Mouse (Mus musculus): ENCODE measurements around the gene Cyp2d11. TPM values are rescaled to one million over a fixed set of nuclear protein-coding genes. Genes with fewer than 3 reads are reported as not detected.

Cyp2d11 gene
- polyA plus RNA-seq, 1 experiment from 2014 or later = not detected

DNA sequence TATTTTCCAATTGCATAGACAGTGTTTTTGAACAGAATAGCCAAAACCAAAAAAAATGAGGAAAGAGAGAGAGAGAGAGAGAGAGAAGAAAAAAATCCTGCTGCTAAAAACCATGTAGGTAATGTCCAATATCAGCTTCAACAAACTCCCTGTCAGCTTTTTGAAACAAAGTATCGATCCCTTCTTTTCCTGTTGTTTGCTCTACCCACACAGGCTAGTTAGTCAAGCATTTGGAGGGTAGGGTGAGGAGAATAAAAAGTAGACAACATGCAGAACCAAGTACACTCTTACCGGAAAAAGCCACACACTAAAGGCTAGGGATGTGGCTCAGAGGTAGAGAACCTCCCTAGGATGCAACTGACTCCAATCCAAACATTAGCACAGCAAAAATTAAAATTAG lies 8.1 kb downstream of the Cyp2d11 start:
- Histone ChIP-seq H3K9ac (replicated peaks; ENCODE audit: low read length) (no peak overlapping the region), H3K27me3 (ENCODE audit: insufficient read depth, low read length) (no peaks in the 10 kb centered on the region), H3K9me3 (ENCODE audit: low read length) (no peaks in the 10 kb centered on the region), H3K4me1 (ENCODE audit: insufficient read depth, low read length) (no peaks in the 10 kb centered on the region; the same call in 1 of the 2 replicates), H3K36me3 (ENCODE audit: insufficient read depth, low read length) (no peaks in the 10 kb centered on the region), H3K4me3 (ENCODE audit: low read length) (no peak overlapping the region), H3K27ac (ENCODE audit: low read length) (no peak overlapping the region), H3K4me2 (replicated peaks; ENCODE audit: low read depth, low read length) (no peak overlapping the region)
- 87% methylated on average over 2 of the region's 2 CpGs for WGBS
- no peak for ATAC-seq (ENCODE audit: low FRiP score, low TSS enrichment)

DNA sequence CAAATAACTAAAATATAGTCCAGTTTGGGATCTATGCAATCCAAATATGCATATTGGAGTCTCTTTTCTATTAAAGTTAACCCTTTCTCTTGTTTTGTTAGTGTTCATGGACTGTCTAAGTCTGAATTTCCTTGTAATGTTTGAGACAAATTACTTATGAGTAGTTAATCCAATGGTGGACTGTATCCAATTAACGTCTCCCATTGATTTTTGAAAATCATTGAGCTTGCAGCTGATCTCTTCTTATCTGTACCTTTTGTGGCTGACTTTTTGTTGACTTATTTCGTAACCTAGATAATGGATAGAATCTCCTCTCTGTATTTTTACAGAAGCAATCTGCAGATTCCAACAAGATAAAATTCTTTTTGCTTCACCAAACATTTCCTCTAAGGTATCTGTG lies 11.4 kb downstream of the Cyp2d11 start:
- Histone ChIP-seq H3K4me1 (ENCODE audit: insufficient read depth, low read length) (peaks cover 21% of the 10 kb centered on the region), H3K4me3 (ENCODE audit: low read length) (no peak overlapping the region), H3K27me3 (ENCODE audit: insufficient read depth, low read length) (no peaks in the 10 kb centered on the region), H3K9me3 (ENCODE audit: low read length) (no peaks in the 10 kb centered on the region), H3K4me2 (replicated peaks; ENCODE audit: low read depth, low read length) (no peak overlapping the region), H3K27ac (ENCODE audit: low read length) (no peak overlapping the region), H3K36me3 (ENCODE audit: insufficient read depth, low read length) (no peaks in the 10 kb centered on the region), H3K9ac (replicated peaks; ENCODE audit: low read length) (no peak overlapping the region)
- 89% methylated on average over 2 of the region's 2 CpGs for WGBS
- no peak for ATAC-seq (ENCODE audit: low FRiP score, low TSS enrichment)

DNA sequence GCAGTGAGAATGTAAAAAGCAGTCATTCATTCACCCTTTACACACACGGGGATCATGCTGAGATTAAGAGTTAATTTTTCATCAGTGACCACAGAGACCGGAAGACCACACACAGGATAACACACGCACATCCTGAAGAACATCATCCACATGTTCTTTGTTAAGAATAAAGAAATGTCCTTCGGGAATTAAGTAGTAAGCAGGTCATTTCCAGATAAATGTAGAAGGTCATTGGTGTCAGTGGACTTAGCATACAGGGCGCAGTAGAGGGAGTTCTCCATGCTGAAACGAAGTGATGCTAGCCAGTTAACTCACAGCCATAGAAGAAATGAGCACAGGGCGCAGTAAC lies 13.1 kb downstream of the Cyp2d11 start:
- Histone ChIP-seq H3K36me3 (ENCODE audit: insufficient read depth, low read length) (0 out of 2 replicates have a peak, but pooled peaks cover under 1% of the 10 kb centered on the region), H3K4me3 (ENCODE audit: low read length) (peak overlapping the region; percentile 31), H3K4me2 (replicated peaks; ENCODE audit: low read depth, low read length) (peak overlapping the region; percentile 58), H3K4me1 (ENCODE audit: insufficient read depth, low read length) (peaks cover 29% of the 10 kb centered on the region), H3K27ac (ENCODE audit: low read length) (peak overlapping the region; percentile 72; the same call in 1 of the 2 replicates), H3K9ac (replicated peaks; ENCODE audit: low read length) (0 out of 2 replicates have a peak overlapping the region, but pooled peaks have one; percentile 27), H3K27me3 (ENCODE audit: insufficient read depth, low read length) (no peaks in the 10 kb centered on the region), H3K9me3 (ENCODE audit: low read length) (no peaks in the 10 kb centered on the region)
- no peak for ATAC-seq (ENCODE audit: low FRiP score, low TSS enrichment)
- WGBS = 29% methylated on average over 7 of the region's 7 CpGs

DNA sequence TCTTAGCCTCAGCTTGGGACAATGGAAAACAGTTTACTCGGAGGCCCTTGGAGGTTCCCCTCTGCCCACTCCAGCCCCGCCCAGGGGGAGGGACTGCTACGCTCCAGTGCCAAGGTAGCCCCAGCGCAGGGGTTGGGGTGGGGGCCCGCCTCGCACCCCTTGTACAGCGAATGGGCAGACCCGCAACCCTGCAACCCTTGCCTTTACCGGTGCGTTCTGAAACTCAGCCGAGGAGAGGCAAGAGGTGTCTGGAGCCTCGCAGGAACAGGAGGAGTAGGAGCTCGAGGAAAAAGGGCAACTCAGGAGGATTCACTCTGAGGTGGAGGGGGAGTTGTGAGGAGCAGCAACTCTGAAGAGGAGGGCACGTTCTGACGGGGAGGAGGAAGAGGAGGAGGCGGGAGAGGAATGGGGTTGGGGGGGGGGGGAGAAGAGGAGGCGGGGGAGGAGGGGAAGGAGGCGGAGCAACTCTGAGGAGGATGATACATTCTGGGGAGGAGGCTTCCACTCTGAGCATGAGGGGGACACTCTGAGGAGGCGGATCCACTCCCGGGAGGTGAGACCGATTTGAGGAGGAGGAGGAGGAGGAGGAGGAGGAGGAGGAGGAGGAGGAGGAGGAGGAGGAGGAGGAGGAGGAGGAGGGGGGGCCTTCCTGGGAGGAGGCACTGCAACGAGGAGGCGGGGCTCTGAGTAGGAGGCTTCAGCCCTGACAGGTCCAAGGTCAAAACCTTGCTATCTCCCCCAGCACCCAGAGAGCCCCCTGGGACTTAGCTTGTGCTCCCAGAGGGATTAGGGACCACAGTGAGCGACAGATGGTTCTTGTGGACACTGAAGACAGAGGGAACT lies 13.7 kb downstream of the Cyp2d11 start, which contains the start of gene Cyp2d22:
Gene Cyp2d22, minus strand, starts transcription at position 390 of the 843 bp plus-strand sequence.
- peak; percentile 89 for ATAC-seq (ENCODE audit: low FRiP score, low TSS enrichment)

DNA sequence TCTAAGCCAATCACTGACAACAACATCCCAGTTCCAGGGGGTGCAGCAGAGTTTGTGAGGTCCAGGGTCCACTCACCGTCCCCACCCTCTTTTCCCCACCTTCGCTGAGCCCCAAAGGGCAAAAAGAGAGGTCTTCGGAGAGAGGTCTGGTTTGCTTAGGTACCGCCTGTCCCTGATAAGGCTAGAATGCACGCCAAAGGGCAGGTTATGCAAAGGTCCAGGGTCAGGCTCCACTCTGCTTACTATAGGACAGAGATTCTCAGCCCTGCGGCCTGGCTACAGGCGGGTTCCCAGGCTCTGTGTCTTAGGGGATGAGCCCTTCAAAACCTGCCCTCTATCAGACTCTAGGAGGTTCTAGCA lies 14.3 kb downstream of the Cyp2d11 start:
- peak overlapping the region; percentile 58 for H3K4me2 ChIP-seq (replicated peaks; ENCODE audit: low read depth, low read length)
- H3K4me3 ChIP-seq (ENCODE audit: low read length) = peak overlapping the region; percentile 46
- WGBS = 21% methylated on average over 7 of the region's 7 CpGs
- peak overlapping the region; percentile 57 for H3K9ac ChIP-seq (replicated peaks; ENCODE audit: low read length)
- H3K36me3 ChIP-seq (ENCODE audit: insufficient read depth, low read length) = 0 out of 2 replicates have a peak, but pooled peaks cover 3% of the 10 kb centered on the region
- peaks cover 29% of the 10 kb centered on the region for H3K4me1 ChIP-seq (ENCODE audit: insufficient read depth, low read length)
- no peaks in the 10 kb centered on the region for H3K27me3 ChIP-seq (ENCODE audit: insufficient read depth, low read length)
- peak overlapping the region; percentile 81 for H3K27ac ChIP-seq (ENCODE audit: low read length)
- no peak for ATAC-seq (ENCODE audit: low FRiP score, low TSS enrichment)
- no peaks in the 10 kb centered on the region for H3K9me3 ChIP-seq (ENCODE audit: low read length)

More for the DNA sequence above, 13.7 kb downstream of the Cyp2d11 start, which contains the start of gene Cyp2d22:
- H3K4me2 ChIP-seq (replicated peaks; ENCODE audit: low read depth, low read length) = peak within 1 kb of the TSS; percentile 58
- peak within 1 kb of the TSS; percentile 57 for H3K9ac ChIP-seq (replicated peaks; ENCODE audit: low read length)
- H3K27ac ChIP-seq (ENCODE audit: low read length) = peak within 1 kb of the TSS; percentile 81
- under 1% methylated on average over 18 of the region's 24 CpGs for WGBS
- peak within 1 kb of the TSS; percentile 46 for H3K4me3 ChIP-seq (ENCODE audit: low read length)
- peaks cover 29% of the 10 kb centered on the region for H3K4me1 ChIP-seq (ENCODE audit: insufficient read depth, low read length)
- H3K36me3 ChIP-seq (ENCODE audit: insufficient read depth, low read length) = 0 out of 2 replicates have a peak, but pooled peaks cover 3% of the 10 kb centered on the region
- H3K9me3 ChIP-seq (ENCODE audit: low read length) = no peaks in the 10 kb centered on the region
- no peaks in the 10 kb centered on the region for H3K27me3 ChIP-seq (ENCODE audit: insufficient read depth, low read length)

DNA sequence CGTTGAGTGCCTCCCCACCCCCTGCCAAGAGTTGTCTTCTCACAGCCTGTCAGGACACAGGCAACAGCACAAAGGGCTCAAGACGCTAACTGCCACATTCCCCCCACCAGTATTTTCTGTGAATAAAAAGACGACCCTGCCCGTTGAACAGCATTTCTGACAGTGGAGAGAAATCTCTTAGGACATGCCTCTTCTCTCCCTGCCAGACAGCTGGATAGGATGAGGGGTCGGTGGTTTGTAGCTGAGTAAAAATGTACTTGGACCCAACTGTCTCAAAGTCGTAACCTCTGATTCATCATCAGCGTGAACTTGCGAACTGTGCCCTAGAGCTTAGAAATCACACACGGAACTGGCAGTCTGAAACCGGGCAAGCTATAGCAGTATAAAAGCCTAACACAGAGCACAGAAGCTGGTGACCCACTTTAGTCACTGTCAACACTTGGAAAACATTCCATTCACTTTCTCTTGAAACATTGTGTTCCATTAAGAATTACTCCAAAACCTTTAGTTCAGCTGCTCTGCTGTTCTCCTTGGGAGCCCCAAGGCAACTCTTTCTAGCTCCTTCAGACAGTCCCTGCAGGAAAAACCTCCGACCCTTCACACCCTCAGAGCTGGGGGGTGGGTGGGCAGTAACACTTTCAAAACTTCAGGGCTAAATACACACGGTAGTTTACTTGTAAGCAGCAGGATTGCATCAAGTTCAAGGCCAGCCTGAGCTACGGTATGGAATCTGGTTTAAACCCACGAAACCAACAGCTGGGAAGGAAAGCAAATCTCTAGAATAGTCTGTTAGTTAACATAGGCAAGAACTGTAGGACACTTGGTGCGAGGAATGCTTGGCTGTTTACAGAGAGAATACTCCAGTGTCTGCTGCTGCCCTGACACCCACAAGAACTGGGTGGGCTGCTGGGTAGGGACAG lies 15.3 kb downstream of the Cyp2d11 start:
- H3K4me3 ChIP-seq (ENCODE audit: low read length) = peak overlapping the region; percentile 46
- ATAC-seq (ENCODE audit: low FRiP score, low TSS enrichment) = no peak

DNA sequence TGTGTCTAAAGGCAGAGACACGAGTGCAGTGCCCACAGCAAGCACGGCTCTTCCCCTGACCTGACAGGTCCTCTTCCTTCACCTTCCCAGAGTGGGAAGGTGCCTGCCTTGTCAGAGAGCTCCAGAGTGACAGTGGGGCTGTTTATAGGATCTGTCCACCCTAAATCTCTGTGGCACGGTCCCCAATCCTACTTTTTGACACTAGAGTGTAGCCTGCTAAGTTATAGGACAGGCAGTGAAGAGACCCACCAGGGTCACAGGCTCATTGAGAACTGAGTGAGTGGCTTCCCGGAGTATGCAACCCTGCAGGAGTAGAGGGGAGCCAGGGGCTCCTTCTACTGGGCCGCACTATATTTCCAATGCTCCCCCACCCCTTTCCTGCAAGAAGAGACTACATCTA lies 16.1 kb downstream of the Cyp2d11 start:
- no peak for ATAC-seq (ENCODE audit: low FRiP score, low TSS enrichment)
- H3K4me2 ChIP-seq (replicated peaks; ENCODE audit: low read depth, low read length) = peak overlapping the region; percentile 58; the same call in 1 of the 2 replicates

More for the DNA sequence above, 15.3 kb downstream of the Cyp2d11 start:
- Histone ChIP-seq H3K4me1 (ENCODE audit: insufficient read depth, low read length) (peaks cover 29% of the 10 kb centered on the region), H3K27me3 (ENCODE audit: insufficient read depth, low read length) (no peaks in the 10 kb centered on the region), H3K4me2 (replicated peaks; ENCODE audit: low read depth, low read length) (peak overlapping the region; percentile 58), H3K9ac (replicated peaks; ENCODE audit: low read length) (no peak overlapping the region), H3K36me3 (ENCODE audit: insufficient read depth, low read length) (0 out of 2 replicates have a peak, but pooled peaks cover 3% of the 10 kb centered on the region), H3K27ac (ENCODE audit: low read length) (peak overlapping the region; percentile 71), H3K9me3 (ENCODE audit: low read length) (no peaks in the 10 kb centered on the region)
- WGBS = 39% methylated on average over 15 of the region's 15 CpGs

DNA sequence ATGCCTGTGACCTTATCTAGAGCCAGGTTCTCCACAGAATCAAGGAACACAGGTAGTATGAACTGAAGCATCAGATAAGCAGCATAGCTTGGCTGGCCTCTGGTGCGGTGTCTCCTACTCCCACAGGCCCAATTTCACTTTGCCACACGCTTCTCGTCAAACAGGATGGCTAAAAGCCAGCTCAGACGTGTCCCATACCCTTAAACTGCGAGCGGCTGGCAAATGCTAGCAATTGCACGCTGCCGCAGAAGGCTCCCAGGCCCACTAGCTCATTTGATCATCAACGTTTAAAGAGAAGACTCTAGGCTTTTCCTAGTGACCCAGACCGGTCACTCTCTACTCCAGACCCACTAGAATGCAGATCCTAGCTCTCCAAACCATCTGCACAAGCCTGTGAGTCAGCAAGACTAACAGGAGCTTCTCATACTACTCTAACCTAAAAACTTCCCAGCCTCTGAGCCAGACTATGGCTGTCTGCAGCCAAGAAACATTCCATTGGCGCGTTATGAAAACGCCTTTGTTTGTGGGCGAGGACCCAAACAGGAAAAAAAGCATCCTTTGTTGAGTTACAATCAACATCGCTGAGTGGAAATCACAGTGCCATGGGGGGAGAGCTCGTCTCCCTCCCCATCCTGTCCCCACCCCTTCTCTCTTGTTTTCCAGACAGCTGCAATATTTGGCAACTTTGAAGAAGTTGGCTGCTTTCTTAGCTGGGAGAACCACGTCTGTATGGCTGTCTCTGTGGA lies 17.3 kb downstream of the Cyp2d11 start:
- Histone ChIP-seq H3K9me3 (ENCODE audit: low read length) (no peaks in the 10 kb centered on the region), H3K27me3 (ENCODE audit: insufficient read depth, low read length) (no peaks in the 10 kb centered on the region), H3K9ac (replicated peaks; ENCODE audit: low read length) (no peak overlapping the region), H3K4me2 (replicated peaks; ENCODE audit: low read depth, low read length) (no peak overlapping the region), H3K36me3 (ENCODE audit: insufficient read depth, low read length) (0 out of 2 replicates have a peak, but pooled peaks cover 3% of the 10 kb centered on the region), H3K27ac (ENCODE audit: low read length) (peak overlapping the region; percentile 47; the same call in 1 of the 2 replicates), H3K4me1 (ENCODE audit: insufficient read depth, low read length) (peaks cover 29% of the 10 kb centered on the region), H3K4me3 (ENCODE audit: low read length) (no peak overlapping the region)
- no peak for ATAC-seq (ENCODE audit: low FRiP score, low TSS enrichment)
- WGBS = 71% methylated on average over 17 of the region's 17 CpGs

More for the DNA sequence above, 16.1 kb downstream of the Cyp2d11 start:
- Histone ChIP-seq H3K9me3 (ENCODE audit: low read length) (no peaks in the 10 kb centered on the region), H3K27ac (ENCODE audit: low read length) (peak overlapping the region; percentile 71; the same call in 1 of the 2 replicates), H3K9ac (replicated peaks; ENCODE audit: low read length) (no peak overlapping the region), H3K36me3 (ENCODE audit: insufficient read depth, low read length) (0 out of 2 replicates have a peak, but pooled peaks cover 3% of the 10 kb centered on the region), H3K4me1 (ENCODE audit: insufficient read depth, low read length) (peaks cover 29% of the 10 kb centered on the region), H3K27me3 (ENCODE audit: insufficient read depth, low read length) (no peaks in the 10 kb centered on the region), H3K4me3 (ENCODE audit: low read length) (no peak overlapping the region)
- 71% methylated on average over 5 of the region's 5 CpGs for WGBS

DNA sequence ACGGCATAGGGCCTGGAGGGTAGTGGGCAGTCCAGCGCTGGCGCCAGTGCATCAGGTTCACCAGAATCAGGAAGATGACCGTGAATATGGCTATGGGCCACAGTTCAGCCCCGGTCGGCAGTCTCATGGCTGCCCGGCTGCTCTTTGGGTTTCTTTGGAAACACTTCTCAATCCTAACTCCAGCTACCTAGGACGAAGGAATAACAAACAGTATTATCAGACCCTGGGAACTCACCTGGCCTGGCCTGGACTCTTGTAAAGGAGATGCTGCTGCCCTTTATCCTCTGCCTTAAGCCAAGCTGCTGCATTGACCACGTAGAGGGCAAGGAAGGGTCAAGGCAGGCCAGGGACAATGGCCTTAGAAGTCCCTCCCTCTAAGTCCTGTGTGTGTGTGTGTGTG lies 18.0 kb downstream of the Cyp2d11 start:
- peaks cover 29% of the 10 kb centered on the region for H3K4me1 ChIP-seq (ENCODE audit: insufficient read depth, low read length)
- no peaks in the 10 kb centered on the region for H3K27me3 ChIP-seq (ENCODE audit: insufficient read depth, low read length)
- WGBS = 90% methylated on average over 9 of the region's 9 CpGs
- ATAC-seq (ENCODE audit: low FRiP score, low TSS enrichment) = no peak
- no peak overlapping the region for H3K4me3 ChIP-seq (ENCODE audit: low read length)
- H3K9me3 ChIP-seq (ENCODE audit: low read length) = no peaks in the 10 kb centered on the region
- H3K27ac ChIP-seq (ENCODE audit: low read length) = no peak overlapping the region
- no peak overlapping the region for H3K9ac ChIP-seq (replicated peaks; ENCODE audit: low read length)
- no peak overlapping the region for H3K4me2 ChIP-seq (replicated peaks; ENCODE audit: low read depth, low read length)
- H3K36me3 ChIP-seq (ENCODE audit: insufficient read depth, low read length) = 0 out of 2 replicates have a peak, but pooled peaks cover 3% of the 10 kb centered on the region

Data from kidney, embryonic 16.5 days (tissue).